Mouse (Mus musculus): ENCODE data around the gene Gm28374. TPM values are rescaled to one million over a fixed set of nuclear protein-coding genes. Genes with fewer than 3 reads are reported as not detected.

The Gm28374 gene
- polyA plus RNA-seq, 1 experiment from 2014 or later = 2.5 TPM

DNA sequence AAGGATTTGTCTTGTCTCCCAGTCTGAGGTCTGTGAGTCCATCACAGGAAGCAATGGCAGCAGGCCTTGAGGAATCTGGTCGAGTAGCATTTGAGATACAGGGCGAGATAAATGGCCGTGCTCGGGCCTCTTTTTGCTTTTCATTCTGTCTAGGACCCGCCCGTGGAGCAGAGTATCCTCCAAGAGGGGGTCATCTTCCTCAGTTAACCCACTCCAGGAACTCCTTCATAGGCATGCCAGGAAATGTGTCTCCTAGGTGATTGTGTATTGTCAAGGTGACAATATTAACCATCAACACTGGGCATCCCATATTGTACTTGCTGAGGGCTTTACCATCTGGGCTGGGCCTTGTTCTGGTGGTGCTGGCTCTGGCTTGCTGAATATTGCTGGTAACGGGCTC, 12.1 kb upstream of the Gm28374 start, which contains the start of gene AC131692.1:
AC131692.1 (plus strand) TSS at position 301 of the 400 bp plus-strand sequence.
- Histone ChIP-seq H3K27ac (ENCODE audit: low read length) (no peak within 1 kb of the TSS), H3K9me3 (ENCODE audit: low read length) (no peaks in the 10 kb centered on the region), H3K4me1 (ENCODE audit: insufficient read depth, low read length) (no peaks in the 10 kb centered on the region), H3K36me3 (ENCODE audit: insufficient read depth, low read length) (peaks cover 31% of the 10 kb centered on the region), H3K27me3 (ENCODE audit: insufficient read depth, low read length) (no peaks in the 10 kb centered on the region), H3K4me2 (replicated peaks; ENCODE audit: low read depth, low read length) (no peak within 1 kb of the TSS), H3K4me3 (ENCODE audit: low read length) (no peak within 1 kb of the TSS), H3K9ac (replicated peaks; ENCODE audit: low read length) (no peak within 1 kb of the TSS)
- WGBS = 88% methylated on average over 7 of the region's 7 CpGs
- ATAC-seq (ENCODE audit: low FRiP score, low TSS enrichment) = no peak

DNA sequence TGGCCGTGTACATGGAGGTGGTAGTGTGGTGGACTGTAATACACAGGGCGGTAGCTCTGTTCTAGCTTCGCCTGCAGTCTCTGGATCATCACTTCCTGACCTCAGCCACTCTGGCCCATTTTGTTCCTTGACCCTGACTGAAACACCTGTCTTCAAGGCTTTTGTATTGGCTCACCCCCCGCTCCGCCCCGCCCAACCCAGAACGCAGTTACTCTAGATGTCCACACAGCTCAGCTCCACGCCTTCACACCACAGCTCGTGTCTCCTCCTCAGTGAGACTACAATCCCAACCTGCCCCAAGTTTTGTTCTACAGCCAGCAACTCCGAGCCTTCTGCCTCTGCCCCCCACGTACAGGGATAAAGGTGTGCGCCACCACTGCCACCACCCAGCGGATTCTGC, 6.8 kb upstream of the Gm28374 start:
- peaks cover 9% of the 10 kb centered on the region for H3K4me1 ChIP-seq (ENCODE audit: insufficient read depth, low read length)
- H3K4me3 ChIP-seq (ENCODE audit: low read length) = no peak overlapping the region
- no peaks in the 10 kb centered on the region for H3K9me3 ChIP-seq (ENCODE audit: low read length)
- H3K27ac ChIP-seq (ENCODE audit: low read length) = no peak overlapping the region
- H3K4me2 ChIP-seq (replicated peaks; ENCODE audit: low read depth, low read length) = no peak overlapping the region
- H3K27me3 ChIP-seq (ENCODE audit: insufficient read depth, low read length) = no peaks in the 10 kb centered on the region
- H3K9ac ChIP-seq (replicated peaks; ENCODE audit: low read length) = no peak overlapping the region
- peaks cover 30% of the 10 kb centered on the region for H3K36me3 ChIP-seq (ENCODE audit: insufficient read depth, low read length)
- WGBS = 89% methylated on average over 13 of the region's 13 CpGs
- no peak for ATAC-seq (ENCODE audit: low FRiP score, low TSS enrichment)

DNA sequence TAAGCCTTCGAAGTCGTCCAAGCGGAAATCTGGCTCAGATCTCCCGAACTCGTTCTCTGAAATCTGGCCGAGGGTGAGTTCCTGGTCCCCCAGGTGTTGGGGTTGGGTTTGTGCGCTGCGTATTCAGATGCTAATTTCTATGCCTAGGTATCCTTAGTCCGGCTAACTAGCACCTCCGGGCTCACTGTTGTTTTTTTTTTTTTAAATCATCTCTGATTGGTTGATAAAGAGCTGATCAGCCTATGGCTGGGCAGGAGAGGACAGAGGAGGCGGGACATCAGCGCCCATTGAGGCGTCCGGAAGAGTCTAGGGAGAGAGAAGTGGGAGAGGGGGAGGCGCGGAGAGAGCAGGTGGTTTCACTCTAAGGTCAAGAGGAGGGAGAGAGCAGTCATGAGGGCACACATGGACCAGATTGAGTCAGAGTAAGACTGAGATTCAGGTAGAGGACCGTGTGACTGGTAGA, 3.4 kb upstream of the Gm28374 start:
- peaks cover 23% of the 10 kb centered on the region for H3K36me3 ChIP-seq (ENCODE audit: insufficient read depth, low read length)
- H3K9me3 ChIP-seq (ENCODE audit: low read length) = no peaks in the 10 kb centered on the region
- H3K9ac ChIP-seq (replicated peaks; ENCODE audit: low read length) = peak overlapping the region; percentile 80
- under 1% methylated on average over 17 of the region's 17 CpGs for WGBS
- ATAC-seq (ENCODE audit: low FRiP score, low TSS enrichment) = peak; percentile 80
- peak overlapping the region; percentile 91 for H3K4me2 ChIP-seq (replicated peaks; ENCODE audit: low read depth, low read length)
- H3K4me1 ChIP-seq (ENCODE audit: insufficient read depth, low read length) = peaks cover 15% of the 10 kb centered on the region
- peak overlapping the region; percentile 65 for H3K27ac ChIP-seq (ENCODE audit: low read length)
- H3K27me3 ChIP-seq (ENCODE audit: insufficient read depth, low read length) = no peaks in the 10 kb centered on the region
- peak overlapping the region; percentile 85 for H3K4me3 ChIP-seq (ENCODE audit: low read length)

DNA sequence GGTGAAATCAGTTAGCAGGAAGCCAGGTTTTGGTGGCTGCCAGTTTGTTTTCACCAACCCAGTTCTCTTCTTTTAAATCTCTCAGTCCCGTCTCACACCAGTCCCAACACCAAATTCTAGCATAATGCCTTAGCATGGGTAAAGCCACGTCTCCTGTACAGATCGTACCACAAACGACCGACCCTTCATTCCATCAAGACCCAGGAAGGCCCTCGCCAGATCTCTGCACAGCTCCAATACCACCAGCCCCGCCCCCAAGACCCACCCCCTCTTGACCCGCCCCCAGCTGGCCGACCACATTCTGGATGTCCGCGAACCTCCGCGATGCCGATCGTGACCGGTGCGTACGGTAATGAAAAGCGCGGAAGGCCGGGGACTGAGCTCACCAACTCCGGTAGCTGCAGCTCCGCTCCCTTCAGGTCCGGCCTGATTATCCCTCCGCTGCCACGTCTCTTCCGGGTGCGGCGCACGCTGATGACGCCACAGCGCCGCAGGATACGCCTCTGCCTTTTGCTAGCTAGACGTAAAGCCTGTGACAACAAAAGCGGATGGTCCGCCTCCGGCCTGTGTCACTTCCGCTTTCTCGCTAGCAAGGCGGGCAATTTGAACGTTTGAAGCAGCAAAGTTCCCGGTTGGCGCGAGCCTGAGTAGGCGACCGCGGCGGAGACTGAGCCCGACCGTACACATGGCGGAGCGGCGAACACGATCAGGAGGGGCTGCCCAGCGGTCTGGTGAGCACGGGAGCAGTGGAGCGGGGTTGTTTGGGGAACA, 2.6 kb upstream of the Gm28374 start, which contains the start of the genes Zfpl1 and Cdca5:
Zfpl1 (minus strand) TSS at position 479 of the 771 bp plus-strand sequence.
Cdca5 (plus strand) TSS at position 506 of the 771 bp plus-strand sequence.
- Histone ChIP-seq H3K9me3 (ENCODE audit: low read length) (no peaks in the 10 kb centered on the region), H3K4me1 (ENCODE audit: insufficient read depth, low read length) (peaks cover 15% of the 10 kb centered on the region), H3K4me3 (ENCODE audit: low read length) (peak within 1 kb of the TSS; percentile 85), H3K36me3 (ENCODE audit: insufficient read depth, low read length) (peaks cover 23% of the 10 kb centered on the region), H3K27ac (ENCODE audit: low read length) (peak within 1 kb of the TSS; percentile 65), H3K4me2 (replicated peaks; ENCODE audit: low read depth, low read length) (peak within 1 kb of the TSS; percentile 91), H3K27me3 (ENCODE audit: insufficient read depth, low read length) (no peaks in the 10 kb centered on the region), H3K9ac (replicated peaks; ENCODE audit: low read length) (peak within 1 kb of the TSS; percentile 80)
- WGBS = under 1% methylated on average over 58 of the region's 58 CpGs
- ATAC-seq (ENCODE audit: low FRiP score, low TSS enrichment) = peak; percentile 93

DNA sequence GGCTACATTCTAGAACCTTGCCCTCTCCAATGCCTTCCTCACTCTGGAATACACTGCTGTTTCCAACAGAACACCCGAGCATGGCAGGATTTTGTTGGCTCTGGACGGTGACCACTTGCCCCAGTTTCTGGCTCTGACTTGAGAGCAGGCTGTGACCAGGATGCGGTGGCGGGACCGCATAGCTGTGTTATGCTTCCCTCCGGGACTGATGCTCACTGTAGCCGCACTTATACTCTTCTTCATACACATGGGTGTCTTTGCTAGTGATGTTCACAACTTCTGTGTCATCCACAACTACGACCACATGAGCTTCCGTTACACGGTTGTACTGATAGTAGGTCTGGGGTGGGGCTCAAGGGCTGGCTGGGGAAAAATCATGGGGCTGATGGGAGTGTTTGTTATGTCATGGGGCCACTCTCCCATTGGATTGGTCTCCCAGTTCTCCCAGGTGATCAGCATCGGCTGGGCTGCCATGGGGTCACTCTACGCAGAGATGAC, 2.0 kb downstream of the Gm28374 start, which contains the start of gene Tmem262:
Tmem262 (plus strand) TSS at position 51 of the 498 bp plus-strand sequence.
- 93% methylated on average over 12 of the region's 12 CpGs for WGBS
- peaks cover 19% of the 10 kb centered on the region for H3K4me1 ChIP-seq (ENCODE audit: insufficient read depth, low read length)
- no peak within 1 kb of the TSS for H3K27ac ChIP-seq (ENCODE audit: low read length)
- no peak within 1 kb of the TSS for H3K4me2 ChIP-seq (replicated peaks; ENCODE audit: low read depth, low read length)
- no peaks in the 10 kb centered on the region for H3K9me3 ChIP-seq (ENCODE audit: low read length)
- peaks cover 20% of the 10 kb centered on the region for H3K36me3 ChIP-seq (ENCODE audit: insufficient read depth, low read length)
- no peak within 1 kb of the TSS for H3K9ac ChIP-seq (replicated peaks; ENCODE audit: low read length)
- no peaks in the 10 kb centered on the region for H3K27me3 ChIP-seq (ENCODE audit: insufficient read depth, low read length)
- ATAC-seq (ENCODE audit: low FRiP score, low TSS enrichment) = no peak
- H3K4me3 ChIP-seq (ENCODE audit: low read length) = no peak within 1 kb of the TSS

DNA sequence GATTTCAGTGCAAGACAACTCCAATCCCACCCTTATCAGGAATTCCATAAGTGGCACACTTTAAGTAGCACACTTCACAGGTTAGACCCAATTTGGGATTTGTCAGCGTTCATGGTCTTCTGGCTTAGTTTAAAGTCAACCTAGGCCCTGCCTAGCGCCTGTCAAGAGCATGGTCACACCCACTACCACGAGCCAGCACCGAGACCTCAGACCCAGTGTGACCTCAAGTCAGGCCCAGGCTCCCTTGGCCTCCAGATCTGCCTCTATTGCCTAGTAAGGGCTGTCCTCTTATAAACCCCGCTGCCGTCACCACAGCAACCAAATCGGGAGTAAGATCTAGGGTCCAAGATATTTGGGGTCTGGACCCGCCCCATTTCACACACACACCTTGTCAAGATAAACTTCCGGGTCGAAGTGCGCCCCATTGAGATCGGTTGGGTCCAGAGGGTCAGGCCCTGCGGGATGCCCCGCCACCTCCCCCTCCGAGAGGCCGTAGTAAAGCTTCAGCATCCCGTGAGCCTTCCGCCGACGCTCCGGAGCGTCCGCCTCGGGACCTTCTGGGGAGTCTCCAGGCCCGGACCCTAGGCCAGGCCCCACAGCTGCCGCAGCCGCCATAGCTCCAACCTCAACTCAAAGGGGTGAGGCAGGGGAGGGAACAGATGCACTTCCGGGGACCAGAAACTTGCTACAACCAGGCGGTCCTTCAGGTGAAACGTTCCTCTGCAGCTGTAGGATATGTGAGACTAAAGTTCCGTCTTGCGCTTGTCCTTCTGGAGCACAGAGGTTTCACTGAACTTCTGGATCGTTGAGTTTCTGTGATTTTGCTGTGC, 5.3 kb downstream of the Gm28374 start, which contains the start of gene Vps51:
Vps51 (minus strand) TSS at position 668 of the 830 bp plus-strand sequence.
- Histone ChIP-seq H3K4me1 (ENCODE audit: insufficient read depth, low read length) (peaks cover 8% of the 10 kb centered on the region), H3K9me3 (ENCODE audit: low read length) (no peaks in the 10 kb centered on the region), H3K4me3 (ENCODE audit: low read length) (peak within 1 kb of the TSS; percentile 83), H3K4me2 (replicated peaks; ENCODE audit: low read depth, low read length) (peak within 1 kb of the TSS; percentile 91), H3K27ac (ENCODE audit: low read length) (peak within 1 kb of the TSS; percentile 84), H3K9ac (replicated peaks; ENCODE audit: low read length) (peak within 1 kb of the TSS; percentile 88), H3K27me3 (ENCODE audit: insufficient read depth, low read length) (no peaks in the 10 kb centered on the region), H3K36me3 (ENCODE audit: insufficient read depth, low read length) (peaks cover 23% of the 10 kb centered on the region)
- ATAC-seq (ENCODE audit: low FRiP score, low TSS enrichment) = peak; percentile 90
- under 1% methylated on average over 33 of the region's 33 CpGs for WGBS

DNA sequence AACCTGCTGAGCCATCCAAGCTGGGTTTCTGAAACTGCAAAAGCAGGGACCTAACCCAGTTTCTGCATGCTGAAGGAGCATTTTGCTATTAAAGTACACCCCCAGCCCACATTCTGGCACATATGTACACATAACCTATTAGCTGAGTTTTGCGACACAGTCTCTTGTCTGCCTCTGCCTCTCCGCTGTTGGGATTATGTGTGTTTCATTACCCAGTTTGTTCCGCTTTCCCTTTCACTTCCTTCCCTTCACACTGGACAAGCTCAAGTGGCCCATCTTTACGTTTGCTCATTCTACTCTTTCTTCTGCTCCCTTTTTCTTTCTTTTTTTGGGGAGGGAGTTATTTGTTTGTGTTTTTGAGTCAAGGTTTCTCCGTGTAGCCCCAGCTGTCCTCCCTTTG, 8.2 kb downstream of the Gm28374 start:
- no peak for ATAC-seq (ENCODE audit: low FRiP score, low TSS enrichment)
- no peaks in the 10 kb centered on the region for H3K9me3 ChIP-seq (ENCODE audit: low read length)
- H3K27me3 ChIP-seq (ENCODE audit: insufficient read depth, low read length) = no peaks in the 10 kb centered on the region
- peaks cover 8% of the 10 kb centered on the region for H3K4me1 ChIP-seq (ENCODE audit: insufficient read depth, low read length)
- 92% methylated on average over 5 of the region's 5 CpGs for WGBS
- H3K4me3 ChIP-seq (ENCODE audit: low read length) = no peak overlapping the region
- H3K27ac ChIP-seq (ENCODE audit: low read length) = no peak overlapping the region
- H3K36me3 ChIP-seq (ENCODE audit: insufficient read depth, low read length) = peaks cover 37% of the 10 kb centered on the region
- H3K9ac ChIP-seq (replicated peaks; ENCODE audit: low read length) = no peak overlapping the region
- H3K4me2 ChIP-seq (replicated peaks; ENCODE audit: low read depth, low read length) = no peak overlapping the region

DNA sequence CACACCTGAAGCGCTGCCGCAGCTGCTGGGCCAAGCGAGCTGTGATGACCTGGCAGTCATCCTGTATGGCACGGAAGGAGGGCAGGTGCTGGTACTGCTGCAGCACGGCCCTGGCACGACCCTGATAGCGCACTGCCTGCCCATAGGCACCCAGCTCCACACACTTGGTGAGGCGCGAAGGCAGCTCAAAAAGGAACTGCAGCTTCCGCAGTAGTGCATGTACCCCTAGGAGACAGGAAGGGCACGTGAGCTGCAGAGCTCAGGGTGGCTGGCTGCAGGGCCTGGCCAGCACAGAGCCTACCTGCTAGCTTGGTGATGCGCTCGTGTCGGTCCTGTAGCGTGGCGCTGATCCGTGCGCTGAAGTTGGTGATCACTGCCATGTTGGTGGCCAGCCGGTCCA, 10.8 kb downstream of the Gm28374 start:
- H3K4me2 ChIP-seq (replicated peaks; ENCODE audit: low read depth, low read length) = no peak overlapping the region
- H3K36me3 ChIP-seq (ENCODE audit: insufficient read depth, low read length) = peaks cover 37% of the 10 kb centered on the region
- H3K4me3 ChIP-seq (ENCODE audit: low read length) = no peak overlapping the region
- 92% methylated on average over 19 of the region's 19 CpGs for WGBS
- no peak overlapping the region for H3K9ac ChIP-seq (replicated peaks; ENCODE audit: low read length)
- H3K9me3 ChIP-seq (ENCODE audit: low read length) = no peaks in the 10 kb centered on the region
- H3K27me3 ChIP-seq (ENCODE audit: insufficient read depth, low read length) = no peaks in the 10 kb centered on the region
- peaks cover 28% of the 10 kb centered on the region for H3K4me1 ChIP-seq (ENCODE audit: insufficient read depth, low read length)
- ATAC-seq (ENCODE audit: low FRiP score, low TSS enrichment) = no peak
- no peak overlapping the region for H3K27ac ChIP-seq (ENCODE audit: low read length)

DNA sequence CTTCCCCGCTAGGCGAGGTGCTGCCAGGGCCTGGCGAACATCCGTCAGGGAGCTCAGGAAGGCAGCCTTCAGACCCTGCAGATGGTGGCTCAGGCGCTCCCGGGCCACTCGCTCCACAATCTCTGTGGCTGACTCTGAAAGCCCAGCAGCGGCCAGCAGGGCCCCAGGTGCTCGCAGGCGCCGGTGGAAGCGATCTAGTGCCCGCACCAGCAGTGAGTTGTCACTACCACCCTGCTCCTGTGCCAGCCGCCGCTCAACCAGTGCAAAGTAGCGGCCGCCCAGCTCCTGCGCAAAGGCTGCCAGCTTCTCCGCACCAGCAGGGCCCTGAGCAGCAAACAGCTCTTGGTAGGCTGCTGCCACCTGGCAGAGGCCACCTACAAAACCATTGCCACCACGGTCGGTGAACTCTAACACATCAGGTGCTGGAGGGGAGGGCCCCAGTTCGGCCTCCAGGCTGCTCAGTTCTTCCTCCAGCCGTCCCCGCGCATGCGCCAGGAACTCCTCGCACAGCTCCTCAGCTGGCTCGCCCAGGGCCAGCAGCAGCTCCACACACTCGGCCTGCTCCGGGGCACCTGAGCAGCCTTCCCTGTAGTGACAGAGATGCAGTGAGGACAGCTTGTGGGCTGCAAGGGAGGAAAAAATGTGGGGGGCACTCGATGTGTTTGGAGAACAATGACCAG, 11.3 kb downstream of the Gm28374 start:
- Histone ChIP-seq H3K9ac (replicated peaks; ENCODE audit: low read length) (no peak overlapping the region), H3K4me1 (ENCODE audit: insufficient read depth, low read length) (peaks cover 22% of the 10 kb centered on the region), H3K27me3 (ENCODE audit: insufficient read depth, low read length) (no peaks in the 10 kb centered on the region), H3K4me2 (replicated peaks; ENCODE audit: low read depth, low read length) (no peak overlapping the region), H3K4me3 (ENCODE audit: low read length) (no peak overlapping the region), H3K36me3 (ENCODE audit: insufficient read depth, low read length) (peaks cover 37% of the 10 kb centered on the region), H3K9me3 (ENCODE audit: low read length) (no peaks in the 10 kb centered on the region), H3K27ac (ENCODE audit: low read length) (no peak overlapping the region)
- ATAC-seq (ENCODE audit: low FRiP score, low TSS enrichment) = no peak
- WGBS = 91% methylated on average over 31 of the region's 31 CpGs

Measured in kidney, embryonic 16.5 days (tissue).